Mouse (Mus musculus) CD4-positive naive resting alpha-beta T cell, adult 57 days (primary cell): Measurements from ENCODE around the gene Nuak2. TPM values are rescaled to one million over a fixed set of nuclear protein-coding genes. Genes with fewer than 3 reads are reported as not detected.

Experiments used
- total RNA-seq: library from RNA; stranded (reverse); gene quantifications from one replicate; pipeline ENCODE4 v1.2.4, GENCODE M21; 2023

Nuak2 gene
- 13.7 TPM for total RNA-seq

GRCm38 (mm10) chr1:132315889-132316624 lies at the start of gene Nuak2:
Gene Nuak2, plus strand, starts transcription at chr1:132316126.

DNA sequence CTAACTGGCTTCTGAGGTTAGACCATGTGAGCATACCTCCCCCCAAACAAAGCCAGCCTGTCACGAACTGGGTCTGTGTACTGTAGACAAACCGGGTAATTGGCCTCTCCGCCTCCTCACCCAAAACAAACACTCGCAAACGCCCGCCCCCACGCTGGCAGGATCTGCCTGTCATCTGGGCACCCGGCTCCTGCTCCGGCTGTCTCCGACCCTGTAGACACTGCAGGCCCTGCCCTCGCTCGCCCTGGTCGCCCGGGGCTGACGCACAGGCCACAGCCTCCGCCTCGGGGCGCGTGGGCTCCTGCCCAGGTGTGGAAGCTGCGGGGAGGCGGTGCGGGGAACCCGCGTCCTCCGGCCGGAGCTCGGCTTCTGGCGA lies 17.5 kb upstream of the Nuak2 start, which contains the start of gene Klhdc8a:
Gene Klhdc8a, plus strand, starts transcription at position 202 of the 376 bp plus-strand sequence.

Other genes with a start within 250 kb of the Nuak2 start
- gene Mfsd4a, start 248.1 kb upstream of the Nuak2 start, total RNA-seq: 0.18 TPM
- 1.8 TPM for gene Cdk18, start 176.4 kb upstream of the Nuak2 start, total RNA-seq
- gene Lemd1, start 124.7 kb upstream of the Nuak2 start, total RNA-seq: not detected
- gene AC124108.1, start 124.7 kb upstream of the Nuak2 start, total RNA-seq: not detected
- gene Gm10188, start 86.4 kb upstream of the Nuak2 start, total RNA-seq: not detected
- 0.27 TPM for gene Klhdc8a, start 17.5 kb upstream of the Nuak2 start, total RNA-seq
- 0.24 TPM for gene Tmcc2, start 75.2 kb downstream of the Nuak2 start, total RNA-seq
- 19.0 TPM for gene Dstyk, start 101.4 kb downstream of the Nuak2 start, total RNA-seq
- gene Rbbp5, start 161.2 kb downstream of the Nuak2 start, total RNA-seq: 52.5 TPM
- gene Tmem81, start 190.1 kb downstream of the Nuak2 start, total RNA-seq: 10.2 TPM
- gene Cntn2, start 227.1 kb downstream of the Nuak2 start, total RNA-seq: 0.59 TPM